Mouse (Mus musculus) CH12.LX (cell line): ENCODE measurements at regions not wholly inside any gene's neighbourhood (a gene's known extent, or its start where the extent isn't known, plus 50 kb on each side); places are given as distances from the start of the nearest gene placed in this dataset.

Source experiments
- CTCF ChIP-seq, 2 experiments: IDR thresholded peaks in 1 of 2; conservative IDR thresholded peaks in 1 of 2; 2 replicates each; pipeline ENCODE4 v1.5.1; 2011 to 2012; ENCODE audit warnings: low read depth in 2 of 2, low read length in 2 of 2, improper control_type of control experiment in 1 of 2, inconsistent platforms in 1 of 2, mild to moderate bottlenecking in 1 of 2, moderate library complexity in 1 of 2
- E2F4 ChIP-seq: IDR thresholded peaks from 2 replicates; pipeline ENCODE4 v1.6.1; 2011; ENCODE audit warnings: low read depth, low read length, improper control_type of control experiment; ENCODE audit not compliant: insufficient replicate concordance
- JUND ChIP-seq: conservative IDR thresholded peaks from 2 replicates; pipeline ENCODE4 v1.6.1; 2011; ENCODE audit warnings: low read depth, low read length, improper control_type of control experiment
- MAFK ChIP-seq: IDR thresholded peaks from 2 replicates; pipeline ENCODE4 v1.6.1; 2011; ENCODE audit warnings: low read length, improper control_type of control experiment; ENCODE audit not compliant: insufficient replicate concordance
- NELFE ChIP-seq: IDR thresholded peaks from 2 replicates; pipeline ENCODE4 v1.6.1; 2011; ENCODE audit warnings: low read depth, low read length, improper control_type of control experiment
- NRF1 ChIP-seq: IDR thresholded peaks from 2 replicates; pipeline ENCODE4 v1.6.1; 2014; ENCODE audit warnings: low read depth, mild to moderate bottlenecking, inconsistent platforms, low read length, improper control_type of control experiment, moderate library complexity
- POLR2A ChIP-seq: IDR thresholded peaks from 2 replicates; pipeline ENCODE4 v1.6.1; 2011; ENCODE audit warnings: low read depth, mild to moderate bottlenecking, improper control_type of control experiment, low read length
- RCOR1 ChIP-seq: conservative IDR thresholded peaks from 2 replicates; pipeline ENCODE4 v1.6.1; 2012; ENCODE audit warnings: low read depth, mild to moderate bottlenecking, inconsistent platforms, low read length, improper control_type of control experiment
- SMC3 ChIP-seq: IDR thresholded peaks from 2 replicates; pipeline ENCODE4 v1.6.1; 2011; ENCODE audit warnings: low read depth, low read length, improper control_type of control experiment
- UBTF ChIP-seq: IDR thresholded peaks from 2 replicates; pipeline ENCODE4 v1.6.1; 2012; ENCODE audit warnings: low read depth, mild to moderate bottlenecking, inconsistent platforms, low read length, improper control_type of control experiment, moderate library complexity
- USF1 ChIP-seq: IDR thresholded peaks from 2 replicates; pipeline ENCODE4 v1.6.1; 2014; ENCODE audit warnings: low read depth, mild to moderate bottlenecking, inconsistent platforms, low read length, improper control_type of control experiment
- ZC3H11A ChIP-seq: IDR thresholded peaks from 2 replicates; pipeline ENCODE4 v1.6.1; 2012; ENCODE audit warnings: low read depth, mild to moderate bottlenecking, inconsistent platforms, low read length, improper control_type of control experiment
- ZNF384 ChIP-seq: IDR thresholded peaks from 2 replicates; pipeline ENCODE4 v1.6.1; 2012; ENCODE audit warnings: low read depth, low read length, improper control_type of control experiment, inconsistent platforms

- no peak for TF ChIP-seq JUND
- TF ChIP-seq CTCF (conservative IDR thresholded peaks at IDR 0.05 in 1 of 2, IDR thresholded peaks at IDR 0.05 in 1 of 2; ENCODE audit: low read depth in 2 of 2, low read length in 2 of 2), result no peak
- TF ChIP-seq SMC3, result no peak
- TF ChIP-seq NELFE, result no peak
- TF ChIP-seq ZNF384, result no peak
- TF ChIP-seq NRF1, result no peak
- TF ChIP-seq MAFK, result no peak
- TF ChIP-seq RCOR1, result no peak
- TF ChIP-seq POLR2A, result no peak
- no peak for TF ChIP-seq UBTF
- TF ChIP-seq E2F4, result no peak
- TF ChIP-seq USF1, result no peak
- TF ChIP-seq ZC3H11A, result no peak
Measured at GRCm38 (mm10) chr14:99457573-99457972, 159.1 kb downstream of the Klf5 start.
